Mouse (Mus musculus): ENCODE data around the gene Gm8068. TPM values are rescaled to one million over a fixed set of nuclear protein-coding genes. Genes with fewer than 3 reads are reported as not detected.

The Gm8068 gene
- polyA plus RNA-seq (2012; ENCODE audit: low replicate concordance), result not detected in 2 replicates

DNA sequence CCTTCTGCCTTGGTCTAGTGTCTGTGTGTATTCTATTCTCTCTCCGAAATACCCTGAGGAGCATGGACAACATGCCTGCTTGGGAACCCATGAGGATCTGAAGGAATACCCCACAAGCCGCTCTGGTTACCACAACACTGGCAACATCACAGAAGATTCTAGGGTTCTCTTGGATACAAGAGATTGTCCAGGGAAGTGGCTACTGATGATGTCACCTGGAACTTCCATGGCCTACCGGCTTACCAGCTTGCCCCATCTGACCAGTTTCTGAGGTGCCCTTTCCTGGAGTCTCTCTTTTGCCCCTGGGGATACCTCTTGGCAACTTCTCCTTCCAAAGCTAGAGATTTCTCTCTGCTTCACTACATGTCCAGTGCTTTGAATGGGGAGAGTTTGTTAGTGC, at the start of gene Gm8068:
Gm8068 (minus strand) TSS at position 101 of the 400 bp plus-strand sequence.

DNA sequence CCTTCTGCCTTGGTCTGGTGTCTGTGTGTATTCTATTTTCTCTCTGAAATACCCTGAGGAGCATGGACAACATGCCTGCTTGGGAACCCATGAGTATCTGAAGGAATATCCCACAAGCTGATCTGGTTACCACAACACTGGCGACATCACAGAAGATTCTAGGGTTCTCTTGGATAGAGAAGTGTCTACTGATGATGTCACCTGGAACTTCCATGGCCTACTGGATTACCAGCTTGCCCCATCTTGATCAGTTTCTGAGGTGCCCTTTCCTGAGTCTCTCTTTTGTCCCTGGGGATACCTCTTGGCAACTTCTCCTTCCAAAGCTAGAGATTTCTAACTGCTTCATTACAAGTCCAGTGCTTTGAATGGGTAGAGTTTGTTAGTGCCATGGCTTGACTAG, 48.8 kb upstream of the Gm8068 start, which contains the start of gene Gm7929:
Gm7929 (minus strand) TSS at position 101 of the 400 bp plus-strand sequence.

Other genes with a start within 250 kb of the Gm8068 start
- not detected in 2 replicates for gene Gm7954, start 248.4 kb downstream of the Gm8068 start, polyA plus RNA-seq (2012; ENCODE audit: low replicate concordance)
- not detected in 2 replicates for gene Gm3486, start 212.4 kb downstream of the Gm8068 start, polyA plus RNA-seq (2012; ENCODE audit: low replicate concordance)
- not detected in 2 replicates for gene Gm7970, start 146.3 kb downstream of the Gm8068 start, polyA plus RNA-seq (2012; ENCODE audit: low replicate concordance)
- not detected in 2 replicates for gene 1700049E17Rik2, start 128.7 kb downstream of the Gm8068 start, polyA plus RNA-seq (2012; ENCODE audit: low replicate concordance)
- gene Gm3072, start 77.3 kb downstream of the Gm8068 start, polyA plus RNA-seq (2012; ENCODE audit: low replicate concordance), result not detected in 2 replicates
- gene Gm3676, start 55.4 kb downstream of the Gm8068 start, polyA plus RNA-seq (2012; ENCODE audit: low replicate concordance), result not detected in 2 replicates
- gene Gm7929, start 48.7 kb upstream of the Gm8068 start, polyA plus RNA-seq (2012; ENCODE audit: low replicate concordance), result not detected in 2 replicates
- not detected in 2 replicates for gene Gm47189, start 70.6 kb upstream of the Gm8068 start, polyA plus RNA-seq (2012; ENCODE audit: low replicate concordance)
- not detected in 2 replicates for gene Gm7980, start 205.4 kb upstream of the Gm8068 start, polyA plus RNA-seq (2012; ENCODE audit: low replicate concordance)
- gene 1700049E17Rik1, start 223.1 kb upstream of the Gm8068 start, polyA plus RNA-seq (2012; ENCODE audit: low replicate concordance), result not detected in 2 replicates
- gene 1700024B05Rik, start 242.1 kb upstream of the Gm8068 start, polyA plus RNA-seq (2012; ENCODE audit: low replicate concordance), result not detected in 2 replicates